Comparison of ENCODE assay signal across 8 mouse cellular contexts in genomic region chr4:114648532-114649074, GRCm38 (mm10).
A peak's percentile ranks its signal among the peaks of the same experiment; 100 is the strongest.
DNase-seq lines count a peak whose midpoint lies in the region; ATAC-seq and TF ChIP-seq lines count a peak whose summit lies in the region.
"Had no signal": no experiment of that assay in that cellular context is flagged by ENCODE, and none has a peak within 500 bp of the region (broad histone marks: within the 10 kb centered on the region; RNA-seq: fewer than 3 reads in every experiment).

No protein-coding gene starts in this region.

- in situ Hi-C loops in ES-E14 (cut with MboI; ENCODE audit: low sequenced_read_pairs in 2 of 2, unreplicated experiment in 2 of 2): no loop called here

- peak overlapping the region; percentile 17 to 42; a peak in 3 of 4 replicates for H3K4me3 ChIP-seq in ES-E14 (ENCODE audit: insufficient read depth in 1 of 2, low read depth in 1 of 2, low read length in 2 of 2, poor library complexity in 1 of 2, severe bottlenecking in 1 of 2)
- no peak overlapping the region for H3K4me3 ChIP-seq in hindbrain, embryonic 14.5 days (replicated peaks; ENCODE audit: low read length)
- no peak overlapping the region for H3K4me3 ChIP-seq in midbrain, embryonic 14.5 days (replicated peaks; ENCODE audit: low read depth, low read length)

- DNase-seq in ES-E14 (ENCODE audit: low read depth, low spot score): no peak
- no peak for DNase-seq in brain, embryonic 14.5 days (ENCODE audit: low read depth)
- DNase-seq in hindbrain, embryonic 14.5 days (ENCODE audit: low spot score): no peak
- peak; percentile 46 for DNase-seq in midbrain, embryonic 14.5 days
- DNase-seq in frontal cortex, adult 2 months (ENCODE audit: extremely low spot score in 1 of 2, low spot score in 1 of 2): no peak
- no peak for DNase-seq in frontal cortex, postnatal 14 days (ENCODE audit: low spot score in 2 of 2)
- no peak for DNase-seq in kidney, postnatal 14 days
- DNase-seq: thymus, postnatal 25 days had no signal

- 11% methylated on average over 28 of the region's 28 CpGs for WGBS in hindbrain, embryonic 14.5 days
- 12% methylated on average over 28 of the region's 28 CpGs for WGBS in midbrain, embryonic 14.5 days

- H3K4me1 ChIP-seq in ES-E14 (ENCODE audit: control insufficient read depth in 2 of 2, insufficient read depth in 2 of 2, low read length in 2 of 2, poor library complexity in 1 of 2): no peaks in the 10 kb centered on the region
- peaks cover 6% of the 10 kb centered on the region for H3K4me1 ChIP-seq in hindbrain, embryonic 14.5 days (replicated peaks; ENCODE audit: control insufficient read depth, insufficient read depth, low read length)
- 0 out of 2 replicates have a peak, but pooled peaks cover 4% of the 10 kb centered on the region for H3K4me1 ChIP-seq in midbrain, embryonic 14.5 days (ENCODE audit: control insufficient read depth, insufficient read depth, low read length)

- 0 out of 2 replicates have a peak, but pooled peaks have one; percentile 28 for ATAC-seq in hindbrain, embryonic 14.5 days (ENCODE audit: low FRiP score)
- no peak for ATAC-seq in midbrain, embryonic 14.5 days (ENCODE audit: low FRiP score, low TSS enrichment)

- no peaks in the 10 kb centered on the region for H3K9me3 ChIP-seq in ES-E14 (ENCODE audit: control insufficient read depth, insufficient read depth, low read depth, low read length)
- H3K9me3 ChIP-seq in hindbrain, embryonic 14.5 days (ENCODE audit: control insufficient read depth, low read length): no peaks in the 10 kb centered on the region
- H3K9me3 ChIP-seq in midbrain, embryonic 14.5 days (ENCODE audit: control insufficient read depth, low read length): no peaks in the 10 kb centered on the region

- H3K27me3 ChIP-seq in hindbrain, embryonic 14.5 days (ENCODE audit: control insufficient read depth, insufficient read depth, low read length): peaks cover 16% of the 10 kb centered on the region
- peaks cover 5% of the 10 kb centered on the region; the same call in 1 of the 2 replicates for H3K27me3 ChIP-seq in midbrain, embryonic 14.5 days (ENCODE audit: control insufficient read depth, insufficient read depth, low read length)

- peak; percentile 22; the same call in 1 of the 2 replicates for TF ChIP-seq CTCF in brain, embryonic 14.5 days (IDR thresholded peaks at IDR 0.05; ENCODE audit: borderline replicate concordance, extremely low read depth, insufficient read depth, insufficient read length)

- H3K9ac ChIP-seq in ES-E14 (ENCODE audit: insufficient read depth, low read depth, low read length, poor library complexity, severe bottlenecking): no peak overlapping the region
- H3K9ac ChIP-seq in hindbrain, embryonic 14.5 days: peak overlapping the region; percentile 37; the same call in 1 of the 2 replicates
- H3K9ac ChIP-seq in midbrain, embryonic 14.5 days (replicated peaks; ENCODE audit: low read length): no peak overlapping the region

- H3K4me2 ChIP-seq in hindbrain, embryonic 14.5 days (replicated peaks): peak overlapping the region; percentile 41
- H3K4me2 ChIP-seq in midbrain, embryonic 14.5 days (ENCODE audit: low read length): peak overlapping the region; percentile 42

- H3K27ac ChIP-seq in ES-E14 (ENCODE audit: insufficient read depth, low read depth, low read length, poor library complexity, severe bottlenecking): no peak overlapping the region
- no peak overlapping the region for H3K27ac ChIP-seq in hindbrain, embryonic 14.5 days
- no peak overlapping the region for H3K27ac ChIP-seq in midbrain, embryonic 14.5 days (replicated peaks; ENCODE audit: low read depth, low read length)

- no peaks in the 10 kb centered on the region for H3K36me3 ChIP-seq in ES-E14 (ENCODE audit: control insufficient read depth, insufficient read depth, low read length, poor library complexity, severe bottlenecking)
- H3K36me3 ChIP-seq in hindbrain, embryonic 14.5 days (replicated peaks; ENCODE audit: control insufficient read depth, insufficient read depth): no peaks in the 10 kb centered on the region
- no peaks in the 10 kb centered on the region for H3K36me3 ChIP-seq in midbrain, embryonic 14.5 days (ENCODE audit: control insufficient read depth, insufficient read depth, low read length)

- TF ChIP-seq POLR2A in brain, embryonic 14.5 days (IDR thresholded peaks at IDR 0.05; ENCODE audit: borderline replicate concordance, extremely low read depth, insufficient read depth, insufficient read length, poor library complexity, severe bottlenecking): no peak

TF ChIP-seq in ES-E14, 5 proteins besides CTCF, POLR2A, EP300 and RAD21:
- TF ChIP-seq ZC3H11A (IDR thresholded peaks at IDR 0.05; ENCODE audit: borderline replicate concordance, low read depth, low read length): no peak
- TF ChIP-seq HCFC1 (IDR thresholded peaks at IDR 0.05; ENCODE audit: borderline replicate concordance, insufficient read depth, low read length): no peak
- TF ChIP-seq MAFK (IDR thresholded peaks at IDR 0.05; ENCODE audit: insufficient read depth, low read depth, low read length): no peak
- TF ChIP-seq ZNF384 (IDR thresholded peaks at IDR 0.05; ENCODE audit: low read depth, low read length): no peak
- no peak for TF ChIP-seq CHD2 (IDR thresholded peaks at IDR 0.05; ENCODE audit: low read depth, low read length)
TF ChIP-seq in ES-E14: peak in this region for 0.

Comparison
In these comparisons a context has a peak if more than half of its experiments do, and no peak if none do; other contexts are left out.
1. H3K4me3 ChIP-seq: peak in ES-E14 (2 of 2); none in hindbrain, embryonic 14.5 days (single experiment) and midbrain, embryonic 14.5 days (single experiment).